Mouse (Mus musculus) hindlimb bud, embryonic 11.5 days (tissue): Measurements from ENCODE around the gene Gm43064.
"Not testable (repeated sequence)": the region's sequence is repeated elsewhere in the genome, so short reads cannot be mapped to it uniquely, and the experiment has no call there.

ENCODE experiments used
- DNase-seq: peaks from one replicate; pipeline ENCODE4 v3.0.0-alpha.2; 2012; ENCODE audit warnings: low read depth, low spot score; ENCODE audit errors: extremely low spot score

Gene Gm43064

GRCm38 (mm10) chr3:103799507-103799906 lies 9.9 kb upstream of the Gm43064 start:
- no peak for DNase-seq

- DNase-seq: no peak
Measured at GRCm38 (mm10) chr3:103801631-103802531, 7.5 kb upstream of the Gm43064 start.

DNA sequence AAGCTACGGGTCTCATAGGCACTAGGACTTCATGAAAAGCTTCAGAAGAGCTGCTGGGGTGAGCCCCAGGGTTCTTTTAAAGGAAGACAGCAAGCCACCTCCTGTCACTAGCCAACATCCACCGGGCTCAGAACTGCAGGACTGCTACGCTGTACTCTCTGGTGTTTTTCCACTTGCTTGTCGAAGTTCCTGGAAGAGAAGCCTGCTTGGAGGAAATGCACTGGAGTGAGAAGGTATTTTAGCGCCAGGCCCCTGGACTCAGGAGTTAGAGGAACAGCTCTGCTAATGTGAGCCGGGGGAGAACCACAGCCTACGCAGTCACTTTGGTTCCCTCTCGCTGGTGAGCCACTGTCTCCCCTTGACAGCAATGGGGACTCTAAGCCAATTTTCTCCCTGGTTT lies 6.5 kb upstream of the Gm43064 start:
- no peak for DNase-seq

- no peak for DNase-seq
Measured at GRCm38 (mm10) chr3:103805671-103806070, 3.7 kb upstream of the Gm43064 start.

DNA sequence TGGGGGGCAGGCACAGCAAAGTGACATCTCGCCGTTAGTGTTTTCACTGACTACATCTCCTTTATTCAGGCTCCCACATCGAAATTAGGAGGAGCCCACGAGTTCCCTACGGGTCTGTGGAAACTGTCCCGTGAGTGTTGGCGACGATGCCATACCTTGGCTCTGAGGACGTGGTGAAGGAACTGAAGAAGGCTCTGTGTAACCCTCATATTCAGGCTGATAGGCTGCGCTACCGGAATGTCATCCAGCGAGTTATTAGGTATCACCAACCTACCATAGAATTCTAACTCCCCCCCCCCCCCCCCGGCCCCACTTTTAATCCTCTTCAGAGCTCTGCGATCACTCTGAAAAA lies 402 bp downstream of the Gm43064 start:
- DNase-seq: no peak

- no peak for DNase-seq
Measured at GRCm38 (mm10) chr3:103810967-103811366, 1.6 kb downstream of the Gm43064 start.

DNA sequence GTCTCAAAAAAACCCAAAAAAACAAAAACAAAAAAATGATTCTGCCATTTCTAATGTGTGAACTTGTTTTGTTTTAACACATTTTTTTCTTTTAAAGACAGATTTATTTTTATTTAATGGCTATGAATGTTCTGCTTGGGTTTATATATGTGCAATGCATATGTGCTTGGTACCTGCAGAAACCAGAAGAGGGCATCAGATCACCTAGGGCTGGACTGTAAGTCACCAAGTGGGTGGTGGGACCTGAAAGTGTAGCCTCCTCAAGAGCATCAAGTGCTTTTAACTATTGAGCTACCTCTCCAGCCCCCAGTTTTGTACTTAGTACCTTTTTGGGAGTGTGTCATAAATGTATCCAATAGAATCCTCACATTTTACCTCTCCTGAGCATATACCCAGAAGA lies 18.2 kb downstream of the Gm43064 start:
- DNase-seq: no peak

DNA sequence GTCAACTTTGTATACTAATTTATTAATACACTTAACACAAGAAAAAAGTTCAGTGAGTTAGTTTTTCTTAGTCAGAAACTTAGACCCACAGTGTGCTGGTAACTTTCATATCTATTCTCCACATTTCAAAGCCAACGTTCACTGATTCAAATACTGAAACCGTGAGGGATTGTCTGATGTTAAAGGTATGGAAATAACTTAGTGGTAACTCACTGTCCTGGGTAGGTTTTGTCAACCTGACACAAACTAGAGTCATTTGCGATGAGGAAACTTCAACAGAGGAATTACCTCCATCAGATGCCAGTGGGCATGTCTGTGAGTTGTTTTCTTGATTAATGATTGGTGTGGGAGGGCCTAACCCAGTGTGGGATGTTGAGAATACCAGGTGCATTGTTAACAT lies 19.7 kb downstream of the Gm43064 start:
- DNase-seq: no peak

DNA sequence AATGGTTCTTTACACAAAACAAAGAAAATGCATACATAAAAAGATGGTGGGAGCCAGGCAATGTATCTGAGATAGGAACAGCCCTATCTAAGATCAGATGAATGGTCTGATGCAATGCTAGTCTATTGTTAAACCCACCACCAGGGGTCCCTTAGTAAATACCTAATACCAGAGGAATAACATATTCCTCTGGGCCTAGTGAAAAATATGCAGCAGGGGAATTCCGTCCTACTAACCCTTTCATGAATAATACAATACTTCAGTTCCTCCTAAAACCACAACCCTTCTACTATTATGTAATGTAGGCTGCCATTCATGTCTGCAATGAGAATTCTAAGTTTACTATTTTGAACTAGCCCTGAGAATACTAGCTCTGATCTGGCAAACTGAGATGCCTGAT lies 21.3 kb downstream of the Gm43064 start:
- not testable (repeated sequence) for DNase-seq

GRCm38 (mm10) chr3:103831146-103831545 lies 21.8 kb downstream of the Gm43064 start:
- no peak for DNase-seq

DNA sequence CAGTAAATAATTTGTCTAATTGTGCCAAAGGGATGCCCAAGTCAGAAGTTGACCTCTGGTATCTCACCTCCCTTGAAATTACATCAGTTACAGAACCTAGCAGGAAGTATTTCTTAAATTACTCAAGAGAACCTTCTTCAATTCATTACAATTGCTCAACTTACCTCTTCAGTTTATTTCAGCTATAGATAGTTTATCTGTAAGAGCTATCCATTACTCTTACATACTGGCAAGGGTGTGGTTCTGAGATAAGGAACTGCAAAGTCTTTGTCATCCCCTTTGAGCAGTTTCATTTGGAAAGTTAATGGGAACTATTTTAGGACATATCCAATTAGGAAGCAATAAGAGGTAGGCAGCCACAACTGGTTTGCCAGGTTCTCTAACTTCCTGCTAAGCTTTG lies 23.1 kb downstream of the Gm43064 start, which contains the start of gene Bcl2l15:
Gene Bcl2l15 (plus strand): TSS at position 176 of the 400 bp plus-strand sequence.
- no peak for DNase-seq

DNA sequence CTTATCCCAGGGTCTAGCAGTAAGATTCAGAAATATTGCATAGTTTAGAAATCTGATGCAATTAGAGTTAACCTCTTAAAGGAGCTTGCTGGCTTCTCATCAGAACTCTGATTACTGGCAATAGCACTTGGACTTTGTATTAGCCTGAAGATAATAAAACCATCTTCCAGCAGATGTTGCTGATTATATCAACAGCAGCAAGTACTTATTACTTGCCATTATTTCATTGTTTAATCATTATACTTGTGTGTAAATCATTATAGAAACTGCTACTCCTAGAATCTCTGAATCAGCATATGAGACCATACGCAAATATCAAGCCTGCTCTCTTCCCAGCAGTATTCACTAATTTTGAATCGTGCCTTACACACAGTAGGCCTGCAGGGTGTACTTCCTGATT lies 24.6 kb downstream of the Gm43064 start:
- DNase-seq: no peak

DNA sequence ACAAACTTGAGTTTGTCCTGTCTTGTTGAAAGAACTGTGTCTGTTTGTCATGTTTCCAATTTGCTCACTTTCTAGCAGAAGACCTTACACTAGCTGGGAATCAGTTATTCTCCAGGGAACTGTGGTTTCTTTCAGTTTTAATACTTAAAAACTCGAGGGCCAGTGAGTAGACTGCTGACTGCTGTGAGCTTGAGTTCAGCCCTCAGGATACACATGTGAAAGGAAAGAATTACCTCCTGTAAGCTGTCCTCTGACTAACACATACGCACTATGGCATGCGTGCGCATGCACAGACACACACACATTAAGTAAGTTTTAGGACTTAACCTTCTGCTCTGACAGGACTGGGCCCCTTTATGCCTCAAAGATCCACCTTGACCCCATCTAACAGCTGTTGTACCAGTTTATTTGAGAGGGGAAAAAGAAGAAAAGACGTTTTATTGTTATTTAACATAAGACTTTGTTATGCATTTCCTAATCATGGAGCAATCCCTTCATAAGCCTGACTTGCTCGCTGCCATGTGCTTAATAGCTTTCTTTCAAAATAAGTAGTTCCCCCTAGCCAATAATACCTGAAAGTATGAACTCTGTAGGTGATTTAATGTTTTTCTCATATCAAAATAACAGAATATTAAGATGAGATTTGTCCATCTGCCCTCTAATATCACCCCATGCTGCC lies 26.0 kb downstream of the Gm43064 start:
- DNase-seq: no peak

- no peak for DNase-seq
Measured at GRCm38 (mm10) chr3:103835951-103836310, 26.6 kb downstream of the Gm43064 start.

- DNase-seq: no peak
Measured at GRCm38 (mm10) chr3:103836453-103836852, 27.1 kb downstream of the Gm43064 start.

GRCm38 (mm10) chr3:103839711-103840110 lies 30.3 kb downstream of the Gm43064 start:
- no peak for DNase-seq

DNA sequence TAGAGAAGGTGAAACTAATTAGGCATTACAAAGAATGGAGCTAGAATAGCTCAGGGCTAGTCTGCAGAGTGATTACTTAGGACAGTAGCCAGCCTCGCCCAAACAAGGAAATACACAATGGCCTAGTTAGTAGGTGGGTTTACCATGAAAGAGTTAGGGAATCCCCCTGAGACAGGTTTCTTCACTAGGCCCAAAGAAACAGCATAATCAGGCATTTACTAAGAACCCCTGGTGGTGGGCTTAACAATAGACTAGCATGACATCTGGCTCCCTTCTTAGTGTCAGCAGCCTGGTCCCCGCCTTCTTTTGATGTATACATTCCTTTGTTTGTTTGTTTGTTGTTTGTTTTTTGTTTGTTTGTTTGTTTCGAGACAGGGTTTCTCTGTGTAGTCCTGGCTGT lies 30.8 kb downstream of the Gm43064 start:
- DNase-seq: not testable (repeated sequence)

DNA sequence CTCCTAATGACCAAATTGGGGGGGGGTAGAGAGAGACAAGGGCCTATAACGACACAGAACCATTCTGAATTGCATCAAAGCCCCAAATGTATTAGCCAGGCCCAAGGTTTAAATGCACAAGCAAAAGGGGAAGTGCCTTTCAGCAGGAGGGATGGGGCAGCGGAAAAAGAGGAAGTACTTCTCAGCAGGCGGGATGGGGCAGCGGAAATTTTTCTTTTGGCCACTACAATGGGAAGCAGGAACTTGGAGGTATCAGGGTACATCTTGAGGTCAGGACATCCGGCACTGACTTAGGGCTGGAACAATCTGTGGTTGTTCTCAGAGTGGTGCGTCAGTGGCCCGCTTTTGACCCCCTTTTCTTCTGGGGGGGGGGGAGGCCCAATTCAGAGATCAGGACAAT lies 31.6 kb downstream of the Gm43064 start:
- not testable (repeated sequence) for DNase-seq

GRCm38 (mm10) chr3:103850644-103851363 lies 41.4 kb downstream of the Gm43064 start:
- DNase-seq: no peak

DNA sequence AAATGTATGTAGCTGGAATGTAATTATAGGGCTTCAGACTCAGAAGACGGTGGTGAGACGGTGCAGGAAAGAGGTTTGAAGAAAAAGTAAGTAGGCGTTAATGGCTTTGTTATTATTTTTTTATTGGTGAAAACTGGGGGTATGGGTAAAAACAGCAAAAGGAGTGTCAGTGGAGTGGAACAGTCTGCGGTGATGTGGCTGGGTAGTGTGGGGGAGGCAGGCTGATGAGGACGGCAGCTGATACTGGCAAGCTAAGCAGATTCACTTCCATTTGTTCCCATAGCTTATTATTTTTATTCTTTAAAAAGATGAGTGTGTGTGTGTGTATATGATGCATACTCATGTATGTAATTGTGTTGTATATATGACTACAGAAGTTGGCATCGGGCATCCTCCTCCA lies 42.1 kb downstream of the Gm43064 start:
- no peak for DNase-seq

GRCm38 (mm10) chr3:103851882-103852281 lies 42.5 kb downstream of the Gm43064 start:
- DNase-seq: no peak
